Mouse (Mus musculus) retina, adult 2 months (tissue): ENCODE measurements around the gene Kdelr1.
"Not testable (repeated sequence)": the region's sequence is repeated elsewhere in the genome, so short reads cannot be mapped to it uniquely, and the experiment has no call there.

Source experiments
- DNase-seq: peaks from one replicate; pipeline ENCODE4 v3.0.0-alpha.2; 2012; ENCODE audit warnings: low read depth, low spot score

The Kdelr1 gene

DNA sequence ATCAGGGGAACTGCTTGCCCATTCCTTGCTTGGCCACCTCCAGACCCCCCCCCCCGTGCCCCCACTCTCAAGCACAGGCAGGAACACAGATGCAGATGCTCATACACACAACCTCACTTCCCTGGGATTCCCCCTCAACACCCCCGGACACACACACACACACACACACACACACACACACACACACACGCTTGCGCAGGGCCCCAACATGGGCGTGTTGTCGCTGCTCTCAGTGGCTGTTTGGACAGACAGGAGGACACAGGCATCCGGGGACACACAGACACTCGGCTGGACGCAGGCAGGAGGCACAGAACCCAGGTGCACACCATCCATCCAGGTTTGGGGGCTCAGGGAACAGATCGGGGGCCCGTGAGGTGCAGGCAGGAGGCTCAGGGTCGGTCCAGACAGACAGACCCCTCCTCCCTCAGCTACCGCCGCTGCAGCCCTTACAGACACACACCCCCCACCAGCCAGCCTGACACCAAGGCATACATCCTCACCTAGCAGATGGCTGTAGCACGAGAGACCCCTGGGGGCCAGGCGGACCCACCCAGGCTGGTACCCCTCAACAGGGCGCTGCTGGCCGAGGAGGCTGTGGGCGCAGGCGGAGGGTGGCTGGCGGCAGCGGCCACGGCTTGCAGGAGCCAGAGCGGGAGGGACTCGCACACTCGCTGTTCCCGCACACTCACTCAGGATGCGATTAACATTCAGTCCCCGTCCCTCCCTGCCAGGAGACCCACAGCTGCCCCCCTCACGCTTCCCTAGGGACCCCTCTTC is 2.1 kb upstream of the Kdelr1 start:
- no peak for DNase-seq

DNA sequence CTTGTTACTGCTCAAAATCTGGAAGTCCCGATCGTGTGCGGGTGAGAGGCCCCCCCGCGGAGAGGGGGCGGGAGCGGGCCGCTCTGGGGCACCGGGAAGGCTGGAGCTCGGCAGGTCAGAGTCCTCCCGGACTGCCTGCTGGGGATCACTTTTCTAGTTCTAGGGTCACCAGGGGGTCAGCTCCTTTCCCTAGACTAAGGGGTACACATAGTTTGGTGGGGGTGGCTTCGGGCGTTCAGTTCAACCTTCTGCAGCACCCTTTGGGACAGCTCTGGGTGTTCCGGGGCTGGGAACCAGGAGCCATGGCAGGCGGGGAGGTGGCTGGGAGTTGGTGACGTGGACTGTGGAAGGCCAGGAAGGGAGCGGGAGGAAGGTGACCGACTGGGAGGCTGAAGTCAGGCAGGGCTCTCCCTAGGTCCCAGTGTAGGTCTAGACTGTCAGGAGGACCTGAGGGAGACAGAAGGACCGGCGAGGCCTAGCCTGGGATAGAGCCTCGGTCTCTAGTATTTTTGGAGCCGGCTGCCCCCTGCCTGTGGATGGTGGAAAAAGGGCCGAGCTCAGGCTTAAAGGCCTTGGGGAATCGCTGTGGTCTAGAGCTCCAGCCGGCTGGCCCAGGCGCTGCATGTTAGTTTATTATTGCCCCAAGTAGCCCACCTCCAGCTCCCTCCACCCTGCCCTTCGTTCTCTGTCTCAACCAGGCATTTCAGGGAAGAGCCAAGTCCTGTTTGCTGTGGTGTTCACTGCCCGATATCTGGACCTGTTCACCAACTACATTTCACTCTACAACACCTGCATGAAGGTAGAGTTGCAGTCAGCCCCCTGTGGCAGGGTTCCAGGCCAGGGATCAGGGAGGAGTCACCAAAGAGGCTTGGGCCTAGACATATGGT is 732 bp downstream of the Kdelr1 start:
- DNase-seq = no peak

DNA sequence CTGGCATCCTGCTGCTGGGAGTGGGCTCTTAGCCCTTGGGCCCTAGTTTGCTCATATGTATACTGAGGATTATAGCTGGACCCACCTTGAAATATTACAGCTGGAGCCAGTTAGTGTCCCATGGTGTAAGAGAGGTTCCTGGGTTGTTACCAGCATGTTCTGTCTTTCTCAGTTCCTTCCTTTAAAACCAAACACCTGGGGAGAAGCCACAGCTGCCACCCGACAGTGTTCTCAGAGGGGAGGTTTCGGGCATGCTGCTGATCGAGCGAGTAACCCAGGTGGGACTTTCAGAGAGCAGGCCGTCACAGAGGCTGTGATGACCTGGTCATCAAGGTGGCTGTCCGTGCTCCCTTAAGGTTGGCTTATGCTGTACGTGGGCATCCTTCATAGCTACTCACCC is 4.3 kb downstream of the Kdelr1 start:
- DNase-seq = no peak

DNA sequence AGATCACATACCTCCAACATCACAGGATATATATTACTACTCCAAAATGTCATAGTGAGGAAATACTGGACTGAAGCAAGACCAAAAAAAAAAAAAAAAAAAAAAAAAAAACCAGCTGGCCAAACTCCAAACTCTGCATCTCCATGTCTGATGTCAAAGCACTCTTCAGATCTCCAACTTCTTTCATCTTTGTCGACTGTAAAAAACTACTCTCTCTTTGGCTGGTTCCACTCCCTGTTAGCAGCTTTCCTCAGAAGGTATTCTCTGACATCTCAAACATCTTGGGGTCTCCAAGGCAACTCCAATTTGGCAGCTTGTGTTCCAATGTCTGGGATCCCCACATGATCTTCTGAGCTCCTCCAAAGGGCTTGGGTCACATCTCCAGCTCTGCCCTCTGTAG is 5.7 kb downstream of the Kdelr1 start, which contains the start of gene Grin2d:
Gene Grin2d (minus strand): TSS at position 101 of the 400 bp plus-strand sequence.
- not testable (repeated sequence) for DNase-seq

DNA sequence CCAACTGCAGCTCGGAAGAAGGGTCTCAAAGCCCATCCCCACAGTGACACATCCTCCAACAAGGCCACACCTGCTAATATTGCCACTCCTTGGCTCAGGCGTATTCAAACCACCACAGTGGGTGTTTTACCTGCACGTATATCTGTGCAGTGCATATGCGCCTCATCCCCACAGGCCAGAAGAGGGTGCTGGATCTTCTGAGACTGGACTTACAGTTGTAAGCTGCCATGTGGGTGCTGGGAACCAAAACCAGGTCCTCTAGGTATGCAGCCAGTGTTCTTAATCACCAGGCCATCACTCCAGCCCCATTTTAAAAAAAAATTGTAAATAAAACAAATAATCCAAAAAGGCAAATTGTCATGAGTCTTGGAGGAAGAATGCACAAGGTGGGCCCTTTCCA is 8.0 kb downstream of the Kdelr1 start:
- DNase-seq = no peak

DNA sequence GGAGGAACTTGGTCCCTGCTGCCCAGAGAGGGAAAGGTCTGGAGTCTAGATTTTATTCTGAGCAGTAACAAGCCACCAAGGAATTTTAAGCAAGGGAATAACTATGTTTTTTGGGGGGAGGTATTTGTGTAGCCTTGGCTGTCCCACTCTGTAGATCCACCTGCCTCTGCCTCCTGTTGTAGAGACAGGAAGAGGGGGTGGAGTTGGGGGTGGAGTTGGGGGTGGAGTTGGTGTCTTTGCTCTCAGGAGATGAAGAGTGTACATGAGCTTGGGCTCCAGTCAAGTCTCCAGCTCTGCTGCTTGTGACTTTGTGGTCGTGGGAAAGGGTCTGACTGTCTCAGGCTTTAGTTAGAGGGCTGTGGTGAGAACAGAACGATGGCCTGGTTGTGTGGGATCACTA is 8.4 kb downstream of the Kdelr1 start:
- DNase-seq = no peak

DNA sequence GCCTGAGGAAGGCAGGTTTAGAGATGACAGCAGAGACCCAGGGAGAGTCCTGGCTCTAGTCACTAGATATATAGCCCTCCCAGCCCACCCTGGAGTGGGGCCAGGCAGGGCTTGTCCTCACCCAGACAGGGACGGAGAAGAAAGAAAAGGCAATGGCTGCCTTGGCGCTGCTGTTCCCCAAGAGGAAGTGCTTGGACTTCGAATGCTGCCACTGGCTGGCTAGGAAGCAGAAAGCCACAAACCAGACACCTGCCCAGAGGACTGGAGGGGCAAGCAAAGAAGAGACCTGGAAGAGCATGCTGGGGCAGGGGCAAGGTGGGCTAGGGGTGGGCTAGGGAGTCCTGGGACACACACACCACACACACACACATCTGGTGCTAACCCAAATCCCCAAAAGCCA is 14.7 kb downstream of the Kdelr1 start:
- DNase-seq = no peak

DNA sequence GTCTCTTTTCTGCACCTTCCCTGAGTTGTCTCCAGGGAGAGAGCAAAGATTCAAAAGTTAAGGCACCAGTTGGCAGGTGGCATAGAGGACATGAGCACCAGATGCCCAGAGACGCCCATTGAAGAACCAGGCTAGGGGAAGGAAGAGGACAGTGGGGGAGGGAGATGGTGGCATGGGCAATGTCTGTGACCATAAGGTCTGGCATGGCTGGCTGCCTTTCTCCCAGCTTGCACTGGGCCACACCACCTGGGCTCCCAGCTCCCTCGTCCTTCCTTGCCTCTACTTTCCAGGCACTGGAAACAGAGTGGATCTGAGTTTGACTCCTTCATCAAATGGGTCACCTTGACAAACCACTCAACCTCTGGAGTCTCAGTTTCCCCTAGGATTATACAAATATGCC is 20.1 kb downstream of the Kdelr1 start:
- DNase-seq = no peak

DNA sequence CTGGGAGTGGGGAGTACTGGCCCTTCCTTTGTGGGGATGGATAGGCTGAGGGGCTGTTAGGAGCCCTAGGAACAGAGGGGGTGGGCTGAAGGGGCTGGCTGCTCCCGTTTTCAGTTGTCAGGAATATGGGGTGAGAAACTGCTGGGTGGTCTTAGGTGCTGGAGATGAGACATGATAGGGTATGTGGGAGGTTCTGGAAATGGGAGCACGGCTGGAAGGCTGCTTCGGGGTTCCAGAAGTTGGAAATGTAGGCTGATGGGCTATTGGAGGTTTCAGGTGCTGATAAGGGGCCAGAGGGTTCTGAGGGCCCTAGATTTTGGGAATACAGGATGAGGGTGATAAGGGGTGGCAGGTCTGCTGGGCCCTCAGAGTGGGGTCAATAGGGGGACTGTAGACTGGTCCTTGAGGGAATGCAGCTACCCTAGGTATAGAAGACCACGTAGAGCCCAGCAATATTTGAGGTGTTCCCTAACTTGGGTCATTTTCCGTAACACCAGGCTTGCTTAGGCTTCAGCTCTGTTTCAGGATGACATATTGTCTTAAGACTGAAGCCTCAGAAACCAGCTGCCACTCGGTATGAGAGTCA is 23.5 kb downstream of the Kdelr1 start:
- DNase-seq = no peak

DNA sequence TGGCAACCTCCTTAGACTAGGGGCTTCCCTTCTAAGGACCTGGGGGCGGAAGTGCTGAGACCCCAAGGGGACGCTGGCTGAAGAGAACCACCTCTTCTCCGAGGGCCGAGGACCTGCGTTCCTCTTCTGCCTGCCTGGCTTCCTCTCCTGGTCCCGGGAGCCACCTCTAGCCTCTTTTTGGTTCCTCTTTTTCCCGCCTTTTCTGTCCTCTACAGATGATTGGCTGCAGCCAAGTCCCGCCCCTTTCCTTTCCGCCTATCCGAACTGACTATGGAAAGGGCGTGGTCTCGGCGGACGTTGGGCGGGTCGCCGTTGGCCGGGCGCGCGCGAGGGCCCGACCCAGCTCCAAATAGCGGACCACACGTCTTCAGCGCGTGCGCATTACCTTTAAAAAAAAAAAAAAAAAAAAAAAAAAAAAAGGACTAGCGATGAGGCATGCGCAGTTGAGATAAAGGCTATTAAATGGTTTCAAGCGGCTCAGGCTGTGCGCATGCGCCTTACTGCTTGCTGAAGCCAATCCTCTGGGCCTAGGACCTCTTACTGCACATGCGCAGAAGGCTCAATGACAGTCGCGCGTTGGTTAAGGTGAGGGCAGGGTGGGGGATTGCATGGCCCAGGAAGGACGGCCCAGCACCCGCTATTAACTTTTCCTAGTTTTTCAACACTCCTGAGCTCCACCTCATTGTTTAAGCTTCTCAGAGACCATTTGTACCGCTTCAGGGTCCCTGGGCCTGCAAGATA is 24.1 kb downstream of the Kdelr1 start, which contains the start of the genes Syngr4 and Tmem143:
Gene Syngr4 (minus strand): TSS at position 198 of the 741 bp plus-strand sequence.
Gene Tmem143 (plus strand): TSS at position 425 of the 741 bp plus-strand sequence.
- peak; percentile 99 for DNase-seq

DNA sequence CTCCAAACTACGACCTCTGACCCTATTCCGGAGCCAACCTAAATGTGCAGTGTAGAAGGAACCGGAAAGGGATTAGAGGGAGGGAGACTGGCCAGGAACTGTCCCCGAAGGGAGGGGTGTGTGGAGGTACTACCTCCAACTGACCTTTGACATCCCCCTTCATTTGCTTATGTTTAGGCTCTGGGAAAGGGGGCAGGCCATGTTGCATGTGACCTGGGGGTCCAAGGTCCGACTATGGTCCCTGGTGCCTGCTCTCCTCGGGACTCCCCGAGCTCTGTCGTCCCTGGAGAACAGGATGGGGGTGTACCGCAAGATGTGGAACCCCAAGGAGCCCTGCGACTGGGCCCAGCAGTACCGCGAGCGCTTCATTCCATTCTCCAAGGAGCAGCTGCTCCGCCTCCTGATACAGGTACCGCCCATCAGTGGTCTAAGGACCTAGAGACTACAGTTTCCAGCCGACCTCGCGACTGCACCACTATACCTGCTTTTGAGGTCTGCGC is 24.7 kb downstream of the Kdelr1 start:
- DNase-seq = no peak

DNA sequence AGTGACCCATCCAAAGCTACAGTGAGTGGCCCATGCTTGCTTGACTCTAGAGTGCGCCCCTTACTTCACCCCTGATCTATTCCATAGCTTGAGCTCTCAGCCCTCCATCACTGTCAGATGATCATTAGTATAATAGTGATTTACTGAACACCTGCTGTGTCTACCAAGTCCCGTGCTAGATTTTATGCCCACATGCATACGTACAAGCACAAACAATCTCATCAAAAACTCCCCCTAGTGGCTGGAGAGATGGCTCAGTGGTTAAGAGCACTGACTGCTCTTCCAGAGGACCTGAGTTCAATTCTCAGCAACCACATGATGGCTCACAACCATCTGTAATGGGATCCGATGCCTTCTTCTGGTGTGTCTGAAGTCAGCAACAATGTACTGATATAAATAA is 25.6 kb downstream of the Kdelr1 start:
- DNase-seq = not testable (repeated sequence)

DNA sequence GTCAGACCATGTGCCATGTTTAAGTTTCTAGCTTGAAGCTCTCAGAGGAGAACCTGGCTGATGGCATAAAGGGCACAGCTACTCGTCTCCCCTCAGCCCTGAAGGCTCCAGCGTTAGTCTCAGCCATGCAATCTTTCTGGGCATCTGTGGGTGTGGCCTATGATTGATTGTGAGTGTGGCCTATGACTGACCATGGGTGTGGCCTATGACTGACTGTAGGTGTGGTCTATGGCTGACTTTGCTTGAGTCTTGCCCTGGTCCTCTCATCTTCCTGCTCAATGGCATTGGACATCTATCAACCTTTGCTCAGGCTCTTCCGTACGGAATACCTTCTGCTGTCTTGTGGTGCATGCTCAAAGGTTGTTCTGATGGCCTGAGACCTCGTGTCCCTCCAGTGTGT is 29.0 kb downstream of the Kdelr1 start:
- DNase-seq = no peak

DNA sequence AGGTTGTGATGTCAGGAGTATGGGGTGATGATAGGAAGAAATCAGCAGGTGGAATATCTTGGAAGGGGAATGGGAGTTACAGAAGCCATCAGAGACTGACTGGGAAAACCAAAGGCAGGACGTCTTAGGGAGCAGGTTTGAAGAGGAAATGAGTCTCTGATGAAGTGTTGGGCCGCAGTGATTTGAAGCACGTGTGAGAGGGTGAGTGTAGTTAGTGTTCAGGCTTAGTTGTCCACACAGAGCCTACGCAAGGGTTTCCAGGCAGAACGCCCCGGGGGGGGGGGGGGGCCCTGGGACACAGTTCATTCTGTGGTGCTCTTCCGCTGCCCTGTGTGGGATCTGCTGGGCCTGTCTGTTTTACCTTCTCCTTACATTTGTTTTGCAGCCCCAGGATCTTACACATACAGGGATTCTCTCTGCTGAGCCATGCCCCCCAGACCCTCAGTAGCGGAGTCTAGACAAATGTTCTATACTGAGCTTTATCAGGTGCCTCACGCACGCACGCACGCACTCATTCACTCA is 30.0 kb downstream of the Kdelr1 start:
- DNase-seq = no peak

DNA sequence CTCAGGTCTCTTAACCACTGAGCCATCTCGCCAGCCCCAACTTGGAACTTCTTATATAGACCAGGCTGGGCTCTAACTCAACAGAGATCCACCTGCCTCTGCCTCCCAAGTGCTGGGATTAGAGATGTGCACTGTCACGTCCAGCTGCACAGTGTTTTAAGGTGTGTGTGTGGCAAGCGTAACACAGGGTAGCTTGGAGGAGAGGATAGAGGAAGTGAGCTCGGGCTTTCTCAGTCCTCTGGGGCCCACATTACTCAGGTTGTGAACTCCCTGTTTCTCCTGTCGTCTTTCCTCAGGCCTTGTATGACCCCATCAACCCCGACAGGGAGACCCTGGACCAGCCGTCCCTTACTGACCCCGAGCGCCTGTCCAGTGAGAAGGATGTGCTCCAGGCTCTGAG is 34.0 kb downstream of the Kdelr1 start:
- DNase-seq = no peak

DNA sequence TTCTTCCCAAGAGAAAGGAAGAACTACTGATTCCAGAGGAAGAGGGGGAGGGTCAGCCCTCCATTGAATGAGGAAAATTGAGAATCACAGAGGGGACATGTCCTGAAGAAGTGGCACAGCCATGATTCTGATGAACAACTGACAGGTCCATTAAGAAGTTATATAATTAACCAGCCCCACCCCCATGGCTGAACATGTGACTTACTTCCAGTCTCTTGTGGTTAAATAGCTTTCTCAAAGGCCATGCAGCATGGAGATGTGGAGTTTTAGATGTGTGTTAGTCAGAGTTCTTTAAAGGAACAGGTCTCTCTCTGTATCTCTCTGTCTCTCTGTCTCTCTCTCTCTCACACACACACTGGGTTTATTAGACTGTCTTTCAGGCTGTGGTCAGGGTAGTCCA is 35.8 kb downstream of the Kdelr1 start:
- no peak for DNase-seq

DNA sequence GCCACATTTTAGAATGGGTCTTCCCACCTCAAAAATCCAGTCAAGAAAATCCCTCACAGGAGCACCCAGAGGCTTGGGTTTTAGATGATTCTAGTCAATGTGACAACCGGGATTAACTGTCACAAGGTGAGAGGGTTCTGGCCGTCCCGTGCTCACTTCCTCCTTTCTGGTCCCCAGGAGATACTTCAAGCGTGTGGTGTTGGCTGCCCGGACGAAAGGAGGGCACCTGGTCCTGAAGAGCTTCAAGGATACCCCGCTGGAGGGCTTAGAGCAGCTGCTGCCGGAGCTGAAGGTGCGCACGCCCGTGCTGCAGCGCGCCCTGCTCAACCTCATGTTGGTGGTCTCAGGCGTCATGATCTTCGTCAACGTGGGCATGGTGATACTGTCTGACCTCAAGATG is 36.6 kb downstream of the Kdelr1 start:
- DNase-seq = no peak

DNA sequence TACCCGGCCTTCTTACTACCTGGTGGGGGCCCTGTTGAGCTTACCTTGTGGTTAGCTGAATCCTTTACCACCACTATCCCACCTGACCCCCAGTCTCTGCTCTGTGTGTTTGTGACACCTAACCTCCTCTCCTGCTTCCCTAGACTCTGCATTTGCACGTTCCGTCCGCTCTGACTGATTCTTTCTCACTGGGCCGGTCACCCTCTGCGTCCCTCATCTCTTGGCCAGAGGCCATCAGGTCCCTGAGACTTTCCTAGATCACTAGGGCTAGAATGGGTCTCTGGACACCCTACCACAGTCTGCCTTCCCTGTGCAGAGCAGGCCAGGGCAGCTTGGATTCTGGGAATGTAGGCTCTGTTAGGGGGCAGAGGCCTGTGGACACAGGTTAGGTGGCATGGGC is 41.5 kb downstream of the Kdelr1 start:
- DNase-seq = no peak

DNA sequence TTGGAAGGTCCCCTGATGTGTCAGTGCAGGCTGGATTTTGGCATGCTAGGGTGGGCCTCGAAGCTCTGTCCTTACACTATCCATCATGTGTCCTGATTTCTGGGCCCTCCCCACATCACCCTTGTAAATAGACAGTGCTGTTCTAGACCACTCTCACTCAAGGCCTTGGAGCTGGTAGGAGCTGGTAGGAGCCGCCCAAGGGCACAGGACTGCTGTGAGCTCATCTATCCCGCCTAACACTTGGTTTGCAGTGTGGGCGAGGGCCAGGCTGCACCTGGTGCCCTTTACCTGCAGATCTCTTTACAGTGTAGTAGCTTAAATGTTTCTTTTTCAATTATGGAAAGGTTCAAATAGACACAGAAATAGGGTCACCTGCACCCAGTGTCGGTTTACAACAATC is 42.4 kb downstream of the Kdelr1 start:
- DNase-seq = no peak

DNA sequence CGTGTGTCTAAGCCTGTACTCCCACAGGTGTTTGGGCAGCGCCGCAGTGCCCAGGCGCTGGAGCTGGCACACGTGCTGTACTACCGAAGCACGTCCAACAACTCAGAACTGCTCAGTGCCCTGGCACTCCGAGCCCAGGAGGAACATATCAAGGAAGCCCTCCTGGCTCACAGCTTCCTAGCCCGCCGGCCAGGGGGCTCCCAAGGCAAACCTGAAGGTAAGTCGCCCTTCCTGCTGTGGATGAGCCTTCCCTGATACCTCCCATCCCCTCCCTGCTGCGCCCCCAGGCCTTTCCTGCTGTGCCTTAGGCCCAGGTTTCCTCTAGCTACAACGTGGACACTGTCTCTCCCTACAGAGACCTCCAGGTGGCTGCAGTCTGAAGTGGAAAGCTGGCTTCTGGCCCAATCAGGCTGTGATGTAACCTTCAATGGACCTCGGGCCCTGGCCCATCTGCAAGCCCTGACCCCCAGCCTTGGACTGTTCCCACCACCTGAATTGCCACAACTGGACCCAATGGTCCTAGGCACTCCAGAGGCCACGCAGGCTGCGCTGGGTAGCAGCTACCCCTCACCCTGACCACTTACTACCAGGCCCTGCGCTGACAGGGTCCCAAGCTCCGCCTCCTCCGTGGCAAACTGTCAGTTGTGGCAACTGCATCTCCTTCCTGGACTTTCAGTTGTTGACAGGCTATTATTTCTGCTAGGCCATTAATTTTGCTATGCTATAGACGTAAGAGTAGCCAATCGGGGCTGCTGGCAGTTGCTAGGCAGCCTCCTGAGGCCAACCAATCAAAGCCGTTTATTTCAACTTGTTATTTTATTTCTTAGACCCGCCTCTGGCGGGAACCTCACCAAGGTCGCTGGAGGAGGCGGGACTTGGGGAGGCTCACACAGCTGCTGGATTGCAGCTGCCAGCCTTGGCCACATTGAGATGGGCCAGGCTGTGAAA is 43.8 kb downstream of the Kdelr1 start:
- DNase-seq = no peak
